Mouse (Mus musculus): ENCODE data around the gene Mettl7a2. TPM values are rescaled to one million over a fixed set of nuclear protein-coding genes. Genes with fewer than 3 reads are reported as not detected.

The Mettl7a2 gene
- polyA plus RNA-seq, 1 experiment from 2014 or later, result not detected

GRCm38 (mm10) chr15:100400592-100401250 lies 47.7 kb downstream of the Mettl7a2 start:
- no peak overlapping the region for H3K27ac ChIP-seq (replicated peaks)
- 0 out of 2 replicates have a peak, but pooled peaks have one; percentile 43 for ATAC-seq (ENCODE audit: insufficient number of reproducible peaks, low FRiP score, low TSS enrichment, low read depth)
- H3K9ac ChIP-seq, result no peak overlapping the region
- no peak overlapping the region for H3K4me2 ChIP-seq (replicated peaks)
- 85% methylated on average over 16 of the region's 16 CpGs for WGBS
- H3K27me3 ChIP-seq, result no peaks in the 10 kb centered on the region
- H3K36me3 ChIP-seq, result peaks cover 93% of the 10 kb centered on the region
- no peaks in the 10 kb centered on the region for H3K9me3 ChIP-seq (replicated peaks)
- H3K4me1 ChIP-seq, result no peaks in the 10 kb centered on the region
- H3K4me3 ChIP-seq (replicated peaks), result no peak overlapping the region

- Histone ChIP-seq H3K36me3 (peaks cover 88% of the 10 kb centered on the region), H3K4me3 (replicated peaks) (no peak overlapping the region), H3K27ac (replicated peaks) (no peak overlapping the region), H3K4me2 (replicated peaks) (no peak overlapping the region), H3K9ac (no peak overlapping the region), H3K4me1 (no peaks in the 10 kb centered on the region), H3K9me3 (replicated peaks) (no peaks in the 10 kb centered on the region), H3K27me3 (no peaks in the 10 kb centered on the region)
- WGBS, result 92% methylated on average over 4 of the region's 4 CpGs
- no peak for ATAC-seq (ENCODE audit: insufficient number of reproducible peaks, low FRiP score, low TSS enrichment, low read depth)
Observed at GRCm38 (mm10) chr15:100401811-100402210, 48.8 kb downstream of the Mettl7a2 start.

- 90% methylated on average over 14 of the region's 14 CpGs for WGBS
- Histone ChIP-seq H3K9me3 (replicated peaks) (no peaks in the 10 kb centered on the region), H3K36me3 (peaks cover 88% of the 10 kb centered on the region)
Observed at GRCm38 (mm10) chr15:100402347-100402746, 49.3 kb downstream of the Mettl7a2 start.

GRCm38 (mm10) chr15:100402798-100403197 lies 49.8 kb downstream of the Mettl7a2 start:
- Histone ChIP-seq H3K27me3 (no peaks in the 10 kb centered on the region), H3K4me2 (replicated peaks) (no peak overlapping the region), H3K27ac (replicated peaks) (no peak overlapping the region), H3K4me1 (no peaks in the 10 kb centered on the region), H3K4me3 (replicated peaks) (no peak overlapping the region), H3K9me3 (replicated peaks) (no peaks in the 10 kb centered on the region), H3K9ac (no peak overlapping the region), H3K36me3 (peaks cover 86% of the 10 kb centered on the region)
- WGBS, result 84% methylated on average over 4 of the region's 4 CpGs
- ATAC-seq (ENCODE audit: insufficient number of reproducible peaks, low FRiP score, low TSS enrichment, low read depth), result no peak

More at GRCm38 (mm10) chr15:100402347-100402746, 49.3 kb downstream of the Mettl7a2 start:
- Histone ChIP-seq H3K4me2 (replicated peaks) (no peak overlapping the region), H3K27me3 (no peaks in the 10 kb centered on the region), H3K4me1 (no peaks in the 10 kb centered on the region), H3K9ac (no peak overlapping the region), H3K27ac (replicated peaks) (no peak overlapping the region), H3K4me3 (replicated peaks) (no peak overlapping the region)
- no peak for ATAC-seq (ENCODE audit: insufficient number of reproducible peaks, low FRiP score, low TSS enrichment, low read depth)

- WGBS, result 92% methylated on average over 16 of the region's 16 CpGs
- H3K4me2 ChIP-seq (replicated peaks), result no peak overlapping the region
- H3K9ac ChIP-seq, result no peak overlapping the region
- H3K36me3 ChIP-seq, result peaks cover 86% of the 10 kb centered on the region
- H3K4me1 ChIP-seq, result no peaks in the 10 kb centered on the region
- no peak overlapping the region for H3K4me3 ChIP-seq (replicated peaks)
- H3K9me3 ChIP-seq (replicated peaks), result no peaks in the 10 kb centered on the region
- no peaks in the 10 kb centered on the region for H3K27me3 ChIP-seq
- no peak for ATAC-seq (ENCODE audit: insufficient number of reproducible peaks, low FRiP score, low TSS enrichment, low read depth)
- no peak overlapping the region for H3K27ac ChIP-seq (replicated peaks)
Observed at GRCm38 (mm10) chr15:100403318-100404000, 50.5 kb downstream of the Mettl7a2 start.

- H3K4me1 ChIP-seq, result 0 out of 2 replicates have a peak, but pooled peaks cover under 1% of the 10 kb centered on the region
- no peak overlapping the region for H3K4me3 ChIP-seq (replicated peaks)
- no peak overlapping the region for H3K27ac ChIP-seq (replicated peaks)
- H3K9me3 ChIP-seq (replicated peaks), result no peaks in the 10 kb centered on the region
- no peak overlapping the region for H3K9ac ChIP-seq
- no peak overlapping the region for H3K4me2 ChIP-seq (replicated peaks)
- no peak for ATAC-seq (ENCODE audit: insufficient number of reproducible peaks, low FRiP score, low TSS enrichment, low read depth)
- 86% methylated on average over 5 of the region's 5 CpGs for WGBS
- H3K36me3 ChIP-seq, result peaks cover 72% of the 10 kb centered on the region
- no peaks in the 10 kb centered on the region for H3K27me3 ChIP-seq
Observed at GRCm38 (mm10) chr15:100406088-100406487, 53.1 kb downstream of the Mettl7a2 start.

GRCm38 (mm10) chr15:100410918-100411672 lies 58.1 kb downstream of the Mettl7a2 start:
- Histone ChIP-seq H3K4me1 (peaks cover 4% of the 10 kb centered on the region; the same call in 1 of the 2 replicates), H3K36me3 (peaks cover 39% of the 10 kb centered on the region), H3K9ac (no peak overlapping the region), H3K27me3 (no peaks in the 10 kb centered on the region), H3K9me3 (replicated peaks) (no peaks in the 10 kb centered on the region), H3K4me2 (replicated peaks) (no peak overlapping the region; the same call in 1 of the 2 replicates), H3K27ac (replicated peaks) (no peak overlapping the region), H3K4me3 (replicated peaks) (no peak overlapping the region)
- no peak for ATAC-seq (ENCODE audit: insufficient number of reproducible peaks, low FRiP score, low TSS enrichment, low read depth)
- WGBS, result 61% methylated on average over 14 of the region's 14 CpGs

Other genes starting within 250 kb of the Mettl7a2 start
- gene Atf1, start 125.4 kb upstream of the Mettl7a2 start, polyA plus RNA-seq (2015; fragmentation: Nextera tagmentation; extraction: Ambion mirVana), result 43.9 and 46.2 TPM in 2 replicates
- gene Tmprss12, start 72.4 kb upstream of the Mettl7a2 start, polyA plus RNA-seq (2015; fragmentation: Nextera tagmentation; extraction: Ambion mirVana), result 0.12 TPM in 1 of 2 replicates, not detected in the other
- 7.6 and 8.4 TPM in 2 replicates for gene Mettl7a1, start 49.1 kb upstream of the Mettl7a2 start, polyA plus RNA-seq (2015; fragmentation: Nextera tagmentation; extraction: Ambion mirVana)
- gene Mettl7a3, start 18.3 kb upstream of the Mettl7a2 start, polyA plus RNA-seq (2015; fragmentation: Nextera tagmentation; extraction: Ambion mirVana), result 0.32 and 0.35 TPM in 2 replicates
- not detected in 2 replicates for gene Methig1, start 51 bp upstream of the Mettl7a2 start, polyA plus RNA-seq (2015; fragmentation: Nextera tagmentation; extraction: Ambion mirVana)
- gene Higd1c, start 11.3 kb downstream of the Mettl7a2 start, polyA plus RNA-seq (2015; fragmentation: Nextera tagmentation; extraction: Ambion mirVana), result not detected in 2 replicates
- gene Gm5475, start 68.9 kb downstream of the Mettl7a2 start, polyA plus RNA-seq (2015; fragmentation: Nextera tagmentation; extraction: Ambion mirVana), result 0.07 TPM in 1 of 2 replicates, not detected in the other
- 23.6 and 25.9 TPM in 2 replicates for gene Slc11a2, start 71.9 kb downstream of the Mettl7a2 start, polyA plus RNA-seq (2015; fragmentation: Nextera tagmentation; extraction: Ambion mirVana)
- gene Letmd1, start 115.8 kb downstream of the Mettl7a2 start, polyA plus RNA-seq (2015; fragmentation: Nextera tagmentation; extraction: Ambion mirVana), result 29.6 and 30.2 TPM in 2 replicates
- gene Csrnp2, start 142.3 kb downstream of the Mettl7a2 start, polyA plus RNA-seq (2015; fragmentation: Nextera tagmentation; extraction: Ambion mirVana), result 17.4 and 18.8 TPM in 2 replicates
- 23.0 and 26.6 TPM in 2 replicates for gene Tfcp2, start 198.8 kb downstream of the Mettl7a2 start, polyA plus RNA-seq (2015; fragmentation: Nextera tagmentation; extraction: Ambion mirVana)
- gene Pou6f1, start 246.8 kb downstream of the Mettl7a2 start, polyA plus RNA-seq (2015; fragmentation: Nextera tagmentation; extraction: Ambion mirVana), result 12.3 and 13.8 TPM in 2 replicates

Data from embryonic facial prominence, embryonic 15.5 days (tissue).